Mouse (Mus musculus) MEL (cell line): Measurements from ENCODE around the gene a. TPM values are rescaled to one million over a fixed set of nuclear protein-coding genes. Genes with fewer than 3 reads are reported as not detected.

Experiments
- DNase-seq: peaks from one replicate; pipeline ENCODE4 v3.0.0; 2011; ENCODE audit warnings: low read depth, low spot score
- H3K27ac ChIP-seq: 2 replicates; pipeline ENCODE4 v1.5.1; 2012; ENCODE audit warnings: low read depth, mild to moderate bottlenecking, control low read depth, low read length, moderate library complexity; ENCODE audit not compliant: control insufficient read depth
- H3K27me3 ChIP-seq, 2 experiments: fragments of 150-350 bp in 1 of 2; sonication (generic) in 1 of 2; 2 replicates each; pipeline ENCODE4 v1.6.1; 2012; ENCODE audit warnings: low read length in 2 of 2, mild to moderate bottlenecking in 2 of 2, improper control_type of control experiment in 1 of 2, moderate library complexity in 1 of 2; ENCODE audit not compliant: insufficient read depth in 2 of 2, control insufficient read depth in 1 of 2
- H3K36me3 ChIP-seq, 2 experiments: 2 replicates each; pipeline ENCODE4 v1.6.1; 2012 to 2014; ENCODE audit warnings: low read length in 2 of 2, improper control_type of control experiment in 1 of 2, inconsistent platforms in 1 of 2, mild to moderate bottlenecking in 1 of 2; ENCODE audit not compliant: insufficient read depth in 2 of 2, control insufficient read depth in 1 of 2
- H3K4me1 ChIP-seq, 2 experiments: fragments of 150-350 bp in 1 of 2; sonication (generic) in 1 of 2; 2 replicates each; pipeline ENCODE4 v1.6.1; 2012; ENCODE audit warnings: low read length in 2 of 2, improper control_type of control experiment in 1 of 2, mild to moderate bottlenecking in 1 of 2; ENCODE audit not compliant: insufficient read depth in 2 of 2, control insufficient read depth in 1 of 2
- H3K4me3 ChIP-seq, 2 experiments: fragments of 150-350 bp in 1 of 2; sonication (generic) in 1 of 2; 2 replicates each; pipeline ENCODE4 v1.5.1; 2012; ENCODE audit warnings: low read depth in 2 of 2, low read length in 2 of 2, mild to moderate bottlenecking in 2 of 2, moderate library complexity in 2 of 2, control low read depth in 1 of 2, improper control_type of control experiment in 1 of 2; ENCODE audit not compliant: control insufficient read depth in 1 of 2, insufficient read depth in 1 of 2
- H3K79me2 ChIP-seq: 2 replicates; pipeline ENCODE4 v1.6.1; 2012; ENCODE audit warnings: mild to moderate bottlenecking, low read length, moderate library complexity; ENCODE audit not compliant: control insufficient read depth, poor library complexity, insufficient read depth
- H3K9ac ChIP-seq: 2 replicates; pipeline ENCODE4 v1.6.1; 2012; ENCODE audit warnings: low read depth, mild to moderate bottlenecking, control low read depth, low read length, moderate library complexity; ENCODE audit not compliant: control insufficient read depth, poor library complexity, severe bottlenecking
- H3K9me3 ChIP-seq: fragments of 150-350 bp; sonication (generic); replicated peaks from 2 replicates; pipeline ENCODE4 v1.6.1; 2012; ENCODE audit warnings: mild to moderate bottlenecking, low read length, improper control_type of control experiment, moderate library complexity; ENCODE audit not compliant: insufficient read depth
- CTCF ChIP-seq, 3 experiments: IDR thresholded peaks in 2 of 3; conservative IDR thresholded peaks in 1 of 3; 2 replicates each; pipeline ENCODE4 v1.5.1; 2011 to 2012; ENCODE audit warnings: low read length in 3 of 3, low read depth in 2 of 3, mild to moderate bottlenecking in 2 of 3, improper control_type of control experiment in 1 of 3, inconsistent platforms in 1 of 3, mixed read lengths in 1 of 3, moderate library complexity in 1 of 3; ENCODE audit not compliant: control insufficient read depth in 1 of 3, insufficient read depth in 1 of 3, poor library complexity in 1 of 3, severe bottlenecking in 1 of 3
- E2F4 ChIP-seq: IDR thresholded peaks from 2 replicates; pipeline ENCODE4 v1.6.1; 2011; ENCODE audit warnings: low read depth, low read length, improper control_type of control experiment, borderline replicate concordance
- ELF1 ChIP-seq: IDR thresholded peaks from 2 replicates; pipeline ENCODE4 v1.6.1; 2014; ENCODE audit warnings: low read depth, mild to moderate bottlenecking, inconsistent platforms, low read length, improper control_type of control experiment, moderate library complexity
- EP300 ChIP-seq, 2 experiments: IDR thresholded peaks; 2 replicates each; pipeline ENCODE4 v1.6.1; 2011; ENCODE audit warnings: improper control_type of control experiment in 2 of 2, low read length in 2 of 2, low read depth in 1 of 2, mild to moderate bottlenecking in 1 of 2
- ETS1 ChIP-seq: IDR thresholded peaks from 2 replicates; pipeline ENCODE4 v1.6.1; 2012; ENCODE audit warnings: low read depth, mild to moderate bottlenecking, inconsistent platforms, low read length, improper control_type of control experiment, moderate library complexity
- GATA1 ChIP-seq: IDR thresholded peaks from 2 replicates; pipeline ENCODE4 v1.6.1; 2011; ENCODE audit warnings: low read depth, low read length, improper control_type of control experiment
- HCFC1 ChIP-seq: IDR thresholded peaks from 2 replicates; pipeline ENCODE4 v1.6.1; 2012; ENCODE audit warnings: low read depth, mild to moderate bottlenecking, inconsistent platforms, low read length, improper control_type of control experiment, moderate library complexity
- JUND ChIP-seq: IDR thresholded peaks from 2 replicates; pipeline ENCODE4 v1.6.1; 2011; ENCODE audit warnings: low read depth, mild to moderate bottlenecking, improper control_type of control experiment, low read length
- KAT2A ChIP-seq: conservative IDR thresholded peaks from 2 replicates; pipeline ENCODE4 v1.6.1; 2012; ENCODE audit warnings: low read depth, low read length, improper control_type of control experiment, inconsistent platforms
- MAFK ChIP-seq: IDR thresholded peaks from 2 replicates; pipeline ENCODE4 v1.6.1; 2011; ENCODE audit warnings: low read depth, mild to moderate bottlenecking, low read length, improper control_type of control experiment, borderline replicate concordance
- MAX ChIP-seq: IDR thresholded peaks from 2 replicates; pipeline ENCODE4 v1.6.1; 2011; ENCODE audit warnings: low read length, improper control_type of control experiment
- MAZ ChIP-seq: IDR thresholded peaks from 2 replicates; pipeline ENCODE4 v1.6.1; 2012; ENCODE audit warnings: low read depth, mild to moderate bottlenecking, inconsistent platforms, low read length, improper control_type of control experiment
- MEF2A ChIP-seq: IDR thresholded peaks from 2 replicates; pipeline ENCODE4 v1.6.1; 2014; ENCODE audit warnings: low read depth, mild to moderate bottlenecking, inconsistent platforms, low read length, improper control_type of control experiment; ENCODE audit not compliant: poor library complexity, insufficient replicate concordance, severe bottlenecking; ENCODE audit errors: extremely low read depth
- MXI1 ChIP-seq: IDR thresholded peaks from 2 replicates; pipeline ENCODE4 v1.6.1; 2011; ENCODE audit warnings: mild to moderate bottlenecking, low read depth, low read length, improper control_type of control experiment
- MYC ChIP-seq: IDR thresholded peaks from 2 replicates; pipeline ENCODE4 v1.6.1; 2011; ENCODE audit warnings: low read depth, mild to moderate bottlenecking, low read length, improper control_type of control experiment, moderate library complexity
- NELFE ChIP-seq: IDR thresholded peaks from 2 replicates; pipeline ENCODE4 v1.6.1; 2011; ENCODE audit warnings: low read depth, low read length, improper control_type of control experiment
- NRF1 ChIP-seq: IDR thresholded peaks from 2 replicates; pipeline ENCODE4 v1.6.1; 2014; ENCODE audit warnings: low read depth, mild to moderate bottlenecking, inconsistent platforms, low read length, improper control_type of control experiment, moderate library complexity; ENCODE audit not compliant: poor library complexity, insufficient read depth, severe bottlenecking
- POLR2A ChIP-seq, 2 experiments: IDR thresholded peaks; 2 replicates each; pipeline ENCODE4 v1.6.1; 2011 to 2012; ENCODE audit warnings: low read length in 2 of 2, mild to moderate bottlenecking in 2 of 2, control low read depth in 1 of 2, improper control_type of control experiment in 1 of 2, low read depth in 1 of 2, moderate library complexity in 1 of 2; ENCODE audit not compliant: control insufficient read depth in 1 of 2, insufficient read depth in 1 of 2, poor library complexity in 1 of 2
- POLR2AphosphoS2 ChIP-seq: IDR thresholded peaks from 2 replicates; pipeline ENCODE4 v1.6.1; 2011; ENCODE audit warnings: low read length, improper control_type of control experiment
- RAD21 ChIP-seq: IDR thresholded peaks from 2 replicates; pipeline ENCODE4 v1.6.1; 2011; ENCODE audit warnings: mild to moderate bottlenecking, low read depth, low read length, improper control_type of control experiment
- SIN3A ChIP-seq: IDR thresholded peaks from 2 replicates; pipeline ENCODE4 v1.6.1; 2012; ENCODE audit warnings: low read length, improper control_type of control experiment, inconsistent platforms
- SMC3 ChIP-seq: IDR thresholded peaks from 2 replicates; pipeline ENCODE4 v1.6.1; 2011; ENCODE audit warnings: low read depth, low read length, improper control_type of control experiment
- TBP ChIP-seq: IDR thresholded peaks from 2 replicates; pipeline ENCODE4 v1.8.0; 2011; ENCODE audit warnings: low read depth, low read length, improper control_type of control experiment
- UBTF ChIP-seq: IDR thresholded peaks from 2 replicates; pipeline ENCODE4 v1.6.1; 2012; ENCODE audit warnings: low read depth, mild to moderate bottlenecking, inconsistent platforms, low read length, improper control_type of control experiment, moderate library complexity, borderline replicate concordance; ENCODE audit not compliant: insufficient read depth
- USF1 ChIP-seq: IDR thresholded peaks from 2 replicates; pipeline ENCODE4 v1.6.1; 2014; ENCODE audit warnings: low read depth, mild to moderate bottlenecking, inconsistent platforms, low read length, improper control_type of control experiment, moderate library complexity
- ZMIZ1 ChIP-seq: IDR thresholded peaks from 2 replicates; pipeline ENCODE4 v1.6.1; 2012; ENCODE audit warnings: low read depth, mild to moderate bottlenecking, inconsistent platforms, low read length, improper control_type of control experiment, moderate library complexity
- polyA plus RNA-seq, 2 experiments: library from polyadenylated mRNA; stranded (reverse) in 1 of 2; unstranded in 1 of 2; fragments of >175 nt in 1 of 2; fragments of >200 nt in 1 of 2; gene quantifications; 2 replicates each; pipeline versions ENCODE4 v1.2.1 to v1.2.4; 2012; ENCODE audit warnings: low replicate concordance in 2 of 2, low read depth in 1 of 2; ENCODE audit not compliant: insufficient read length in 2 of 2, insufficient read depth in 1 of 2, missing spikeins in 1 of 2
- total RNA-seq: library from RNA; depleted of rRNA; stranded (reverse); fragments of 300-350 nt; gene quantifications from 2 replicates; pipeline ENCODE4 v1.2.3, GENCODE M21; 2012

Gene a
- total and polyA plus RNA-seq, 3 experiments = not detected

DNA sequence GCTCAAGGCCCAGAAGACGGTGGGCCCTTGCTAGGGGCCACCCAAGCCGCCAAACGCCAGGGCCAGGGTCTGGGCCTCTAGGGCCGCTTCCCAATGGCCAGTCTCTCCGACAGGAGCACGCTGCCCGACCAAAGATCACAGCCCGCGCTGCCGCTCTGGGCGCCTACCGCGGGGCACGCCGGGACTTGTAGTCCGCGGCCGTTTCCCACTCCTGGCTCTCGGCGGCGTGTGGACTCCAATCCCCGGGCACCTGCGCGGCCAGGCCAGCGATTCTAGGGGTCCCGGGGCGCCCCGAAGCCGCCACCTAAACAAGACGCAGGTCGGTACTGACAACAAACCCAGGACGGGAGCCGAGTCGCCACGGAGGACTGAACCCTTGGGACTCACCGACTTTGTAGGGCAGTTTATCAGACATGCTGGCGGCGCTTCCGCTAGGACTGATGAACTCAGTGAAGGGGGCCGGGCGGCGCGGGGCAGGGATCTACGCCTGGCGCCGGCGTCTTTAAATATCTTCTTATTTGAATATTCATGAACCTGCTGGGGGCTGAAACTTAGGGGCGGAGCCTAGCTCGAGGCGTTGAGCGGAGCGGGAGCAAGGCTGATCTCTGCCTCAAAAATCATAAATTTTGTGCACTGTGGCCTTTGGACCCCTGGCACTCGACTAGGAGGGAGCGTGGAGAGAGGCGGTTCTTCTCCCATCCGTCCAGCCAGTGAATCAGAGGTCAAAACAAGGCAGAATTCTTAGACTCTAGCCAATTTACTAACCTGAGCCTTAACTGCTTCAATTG, 283.0 kb downstream of the a start, which contains the start of gene Ahcy:
Ahcy (minus strand) TSS at position 520 of the 788 bp plus-strand sequence.
- Histone ChIP-seq H3K36me3 (peaks cover 0 to 22% of the 10 kb centered on the region in 2 experiments; a peak in 2 of 4 replicates), H3K4me1 (peaks cover 4 to 28% of the 10 kb centered on the region in 2 experiments; a peak in 3 of 4 replicates), H3K4me3 (peak within 1 kb of the TSS; percentile 81 to 95), H3K9ac (peak within 1 kb of the TSS; percentile 99), H3K79me2 (peaks cover 44% of the 10 kb centered on the region), H3K9me3 (no peaks in the 10 kb centered on the region), H3K27me3 (no peaks in the 10 kb centered on the region), H3K27ac (peak within 1 kb of the TSS; percentile 77)
- peak; percentile 95 for DNase-seq
- TF ChIP-seq ELF1 (0 out of 2 replicates have a peak, but pooled peaks have one; percentile 40), E2F4 (peak; percentile 78; the same call in 1 of the 2 replicates), USF1 (no peak), POLR2A (IDR thresholded peaks at IDR 0.05; ENCODE audit: control insufficient read depth in 1 of 2, insufficient read depth in 1 of 2, low read depth in 1 of 2, low read length in 2 of 2, poor library complexity in 1 of 2) (peak; percentile 78 to 97; a peak in 3 of 4 replicates), CTCF (IDR thresholded peaks at IDR 0.05 in 2 of 3, conservative IDR thresholded peaks at IDR 0.05 in 1 of 3; ENCODE audit: control insufficient read depth in 1 of 3, insufficient read depth in 1 of 3, low read depth in 2 of 3, low read length in 3 of 3, poor library complexity in 1 of 3, severe bottlenecking in 1 of 3) (no peak), MAX (peak; percentile 81; the same call in 1 of the 2 replicates), JUND (no peak), ZMIZ1 (peak; percentile 94), NELFE (peak; percentile 92), ETS1 (no peak), POLR2AphosphoS2 (peak; percentile 74; the same call in 1 of the 2 replicates), MAFK (no peak), RAD21 (no peak), MEF2A (no peak), MAZ (peak; percentile 77), HCFC1 (peak; percentile 96), NRF1 (peak; percentile 47; the same call in 1 of the 2 replicates), SMC3 (no peak), MYC (peak; percentile 61), MXI1 (peak; percentile 93), TBP (peak; percentile 96), KAT2A (peak; percentile 76), SIN3A (peak; percentile 84), GATA1 (no peak), UBTF (0 out of 2 replicates have a peak, but pooled peaks have one; percentile 41), EP300 (IDR thresholded peaks at IDR 0.05; ENCODE audit: low read depth in 1 of 2, low read length in 2 of 2) (0 out of 4 replicates have a peak, but pooled peaks of 1 of the 2 experiments have one; percentile 8)
